Mouse (Mus musculus): ENCODE measurements around the gene Aadacl4. TPM values are rescaled to one million over a fixed set of nuclear protein-coding genes. Genes with fewer than 3 reads are reported as not detected.

Aadacl4 gene
- not detected in 2 replicates for polyA plus RNA-seq (2012; ENCODE audit: low replicate concordance)

DNA sequence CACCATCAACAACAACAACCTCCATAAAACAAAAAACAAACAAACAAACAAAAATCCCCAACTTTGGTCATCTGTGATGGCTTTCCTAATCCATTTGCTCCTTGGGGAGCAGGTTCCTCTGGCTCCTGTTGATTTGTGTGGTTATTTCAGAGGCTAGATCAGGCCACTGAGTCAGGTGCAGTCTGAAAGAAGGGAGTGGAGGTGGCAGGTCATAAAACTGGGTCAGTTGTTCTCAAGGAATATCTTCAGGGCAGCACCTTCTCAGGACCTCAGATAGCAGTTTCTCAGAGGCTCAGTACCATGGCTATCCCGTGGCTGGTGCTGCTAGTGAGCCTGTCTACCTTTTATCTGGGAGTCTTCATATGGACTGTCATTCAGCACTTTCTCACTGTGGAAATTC, at the start of gene Aadacl4:
Gene Aadacl4 (plus strand): TSS at position 301 of the 400 bp plus-strand sequence.

DNA sequence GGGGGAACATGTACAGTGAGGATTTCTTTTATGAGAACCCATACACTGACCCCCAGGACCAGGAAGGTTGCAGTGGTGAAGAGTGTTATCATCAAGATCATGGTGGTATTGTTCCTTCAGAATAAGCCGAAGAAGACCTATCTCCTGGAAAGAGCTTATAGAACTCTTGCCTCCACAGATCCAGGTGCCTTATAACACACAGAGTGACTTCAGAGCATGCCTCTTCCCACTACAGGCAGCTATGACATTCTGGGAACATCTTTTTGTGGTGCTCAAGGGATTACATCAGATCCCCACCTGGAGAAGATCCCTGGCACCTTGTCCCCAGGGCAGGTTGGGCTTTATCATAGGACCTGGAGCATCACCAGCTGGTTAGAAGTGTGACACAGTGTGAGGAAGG, 48.5 kb upstream of the Aadacl4 start, which contains the start of gene Gm13124:
Gene Gm13124 (minus strand): TSS at position 101 of the 400 bp plus-strand sequence.

Other genes starting within 250 kb of the Aadacl4 start
- not detected in 2 replicates for gene Pramef20, start 235.8 kb upstream of the Aadacl4 start, polyA plus RNA-seq (2012; ENCODE audit: low replicate concordance)
- gene Pramef12, start 205.2 kb upstream of the Aadacl4 start, polyA plus RNA-seq (2012; ENCODE audit: low replicate concordance), result not detected in 2 replicates
- not detected in 2 replicates for gene 1700012P22Rik, start 174.9 kb upstream of the Aadacl4 start, polyA plus RNA-seq (2012; ENCODE audit: low replicate concordance)
- gene Gm9944, start 160.4 kb upstream of the Aadacl4 start, polyA plus RNA-seq (2012; ENCODE audit: low replicate concordance), result not detected in 2 replicates
- gene Aadacl3, start 150.0 kb upstream of the Aadacl4 start, polyA plus RNA-seq (2012; ENCODE audit: low replicate concordance), result not detected in 2 replicates
- not detected in 2 replicates for gene 9430007A20Rik, start 93.9 kb upstream of the Aadacl4 start, polyA plus RNA-seq (2012; ENCODE audit: low replicate concordance)
- gene Gm13124, start 48.6 kb upstream of the Aadacl4 start, polyA plus RNA-seq (2012; ENCODE audit: low replicate concordance), result not detected in 2 replicates
- not detected in 2 replicates for gene Gm436, start 72.7 kb downstream of the Aadacl4 start, polyA plus RNA-seq (2012; ENCODE audit: low replicate concordance)
- not detected in 2 replicates for gene Gm13178, start 107.7 kb downstream of the Aadacl4 start, polyA plus RNA-seq (2012; ENCODE audit: low replicate concordance)
- gene Gm438, start 172.9 kb downstream of the Aadacl4 start, polyA plus RNA-seq (2012; ENCODE audit: low replicate concordance), result not detected in 2 replicates

All from hematopoietic multipotent progenitor cell, adult 10-12 weeks (in vitro differentiated cells).